Mouse (Mus musculus) testis, adult 2 months (tissue): ENCODE measurements around the gene Stag1.

Experiments used
- CTCF ChIP-seq: fragments of 200-500 bp; IDR thresholded peaks from 2 replicates; pipeline ENCODE4 v1.5.1; 2012; ENCODE audit warnings: low read depth, mild to moderate bottlenecking, inconsistent platforms, low read length, moderate library complexity; ENCODE audit not compliant: control insufficient read depth, insufficient read depth, insufficient replicate concordance
- POLR2A ChIP-seq: fragments of 200-500 bp; IDR thresholded peaks from 2 replicates; pipeline ENCODE4 v1.6.1; 2012; ENCODE audit warnings: low read depth, mild to moderate bottlenecking, inconsistent platforms, low read length, moderate library complexity; ENCODE audit not compliant: control insufficient read depth

GRCm38 (mm10) chr9:100580196-100580740 lies 17.3 kb upstream of the Stag1 start:
- TF ChIP-seq CTCF (no peak), POLR2A (no peak)
